Mouse (Mus musculus) adrenal gland (tissue): ENCODE measurements around the gene Gcnt2.
"Not testable (repeated sequence)": the region's sequence is repeated elsewhere in the genome, so short reads cannot be mapped to it uniquely, and the experiment has no call there.

Source experiments
- intact Hi-C: fragments of 180-260 bp; cut with DNase I; formaldehyde crosslinking; loops from one replicate; pipeline ENCODE4 v1.15.1; 2025
- microRNA-seq, 2 experiments: library from miRNA; unstranded; fragments of <30 nt; microRNA quantifications; one replicate each; pipeline ENCODE4; 2019

Gene Gcnt2

DNA sequence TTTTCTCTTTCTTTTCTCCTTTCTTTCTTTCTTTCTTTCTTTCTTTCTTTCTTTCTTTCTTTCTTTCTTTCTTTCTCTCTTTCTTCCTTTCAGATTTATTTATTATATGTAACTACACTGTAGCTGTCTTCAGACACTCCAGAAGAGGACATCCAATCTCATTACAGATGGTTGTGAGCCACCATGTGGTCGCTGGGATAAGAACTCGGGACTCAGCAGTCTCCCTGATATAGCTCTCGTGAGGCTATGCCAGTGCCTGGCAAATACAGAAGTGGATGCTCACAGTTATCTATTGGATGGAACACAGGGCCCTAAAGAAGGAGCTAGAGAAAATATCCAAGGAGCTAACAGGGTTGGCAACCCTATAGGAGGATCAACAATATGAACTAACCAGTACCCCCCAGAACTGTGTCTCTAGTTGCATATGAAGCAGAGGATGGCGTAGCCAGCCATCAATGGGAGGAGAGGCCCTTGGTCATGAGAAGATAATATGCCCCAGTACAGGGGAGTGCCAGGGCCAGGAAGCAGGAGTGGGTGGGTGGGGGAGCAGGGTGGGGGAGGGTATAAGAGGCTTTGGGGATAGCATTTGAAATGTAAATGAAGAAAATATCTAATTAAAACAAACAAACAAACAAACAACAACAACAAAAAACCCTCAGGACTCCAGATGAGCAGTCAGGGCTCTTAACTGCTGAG is 128.2 kb downstream of the Gcnt2 start:
- intact Hi-C loops: not testable (repeated sequence)

DNA sequence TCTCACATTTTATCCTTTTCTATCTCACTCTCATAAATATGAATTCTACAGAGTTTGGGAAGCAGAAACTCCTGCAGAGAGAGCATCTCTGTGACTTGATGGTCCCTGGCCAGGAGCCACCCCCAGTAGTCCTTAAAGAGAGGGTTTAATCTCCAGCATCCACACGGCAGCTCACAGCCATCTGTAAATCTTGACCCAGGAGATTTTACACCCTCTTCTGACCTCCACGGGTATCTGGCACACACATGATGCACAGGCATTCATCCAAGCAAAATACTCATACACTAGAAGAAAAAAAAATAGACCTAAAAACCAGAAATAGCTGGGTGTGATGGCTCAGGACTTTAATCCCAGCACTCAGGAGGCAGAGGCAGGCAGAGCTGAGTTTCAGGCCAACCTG is 128.9 kb downstream of the Gcnt2 start:
- intact Hi-C loops: no loop called here

DNA sequence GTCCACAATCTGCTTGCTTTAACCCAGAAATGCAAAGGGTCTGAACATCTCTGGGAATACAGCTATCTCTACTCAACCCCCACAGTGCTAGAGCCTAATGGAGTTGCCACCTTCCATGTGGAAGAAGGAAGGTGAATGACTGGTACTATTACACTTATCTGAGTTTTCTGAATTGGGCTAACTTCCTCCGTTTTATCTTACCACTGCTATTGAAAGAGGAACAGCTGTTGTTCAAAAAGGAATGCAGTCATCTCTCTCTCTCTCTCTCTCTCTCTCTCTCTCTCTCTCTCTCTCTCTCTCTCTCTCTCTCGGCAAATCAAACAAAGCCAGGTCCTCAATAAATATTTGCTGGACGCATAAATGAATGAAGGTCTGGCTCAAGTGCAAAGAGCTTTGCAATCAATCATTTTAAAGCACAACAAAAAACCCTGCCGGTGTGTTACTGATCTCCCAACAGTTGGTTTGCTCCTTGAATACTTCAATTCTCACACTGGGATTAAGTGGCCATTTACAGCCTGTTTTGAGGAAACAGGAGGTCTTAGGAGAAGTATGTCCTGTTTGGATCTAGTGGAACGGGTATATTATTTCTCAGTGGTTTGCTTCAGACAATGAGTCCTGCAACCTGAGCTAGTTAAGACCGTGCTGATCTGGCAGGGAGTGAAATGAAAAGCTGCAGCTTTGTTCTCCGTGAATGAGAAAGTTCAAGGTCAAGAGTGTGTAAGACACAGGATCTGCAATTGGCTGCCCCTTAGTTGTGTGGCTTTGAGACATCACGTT is 135.1 kb downstream of the Gcnt2 start:
- intact Hi-C loops: no loop called here

DNA sequence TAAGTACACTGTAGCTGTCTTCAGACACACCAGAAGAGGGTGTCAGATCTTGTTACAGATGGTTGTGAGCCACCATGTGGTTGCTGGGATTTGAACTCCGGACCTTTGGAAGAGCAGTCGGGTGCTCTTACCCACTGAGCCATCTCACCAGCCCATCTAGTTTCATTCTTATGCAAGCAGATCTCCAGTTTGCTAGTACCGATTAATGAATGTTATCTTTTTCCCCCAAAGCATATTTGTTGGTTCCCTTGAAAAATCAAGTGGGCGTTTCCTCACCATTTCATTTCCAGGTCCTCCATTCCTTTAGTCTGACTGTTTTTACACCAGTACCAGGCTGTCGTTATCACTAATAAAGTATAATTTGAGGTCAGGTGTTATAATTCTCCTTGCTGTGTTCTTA is 139.0 kb downstream of the Gcnt2 start:
- intact Hi-C loops: not testable (repeated sequence)

DNA sequence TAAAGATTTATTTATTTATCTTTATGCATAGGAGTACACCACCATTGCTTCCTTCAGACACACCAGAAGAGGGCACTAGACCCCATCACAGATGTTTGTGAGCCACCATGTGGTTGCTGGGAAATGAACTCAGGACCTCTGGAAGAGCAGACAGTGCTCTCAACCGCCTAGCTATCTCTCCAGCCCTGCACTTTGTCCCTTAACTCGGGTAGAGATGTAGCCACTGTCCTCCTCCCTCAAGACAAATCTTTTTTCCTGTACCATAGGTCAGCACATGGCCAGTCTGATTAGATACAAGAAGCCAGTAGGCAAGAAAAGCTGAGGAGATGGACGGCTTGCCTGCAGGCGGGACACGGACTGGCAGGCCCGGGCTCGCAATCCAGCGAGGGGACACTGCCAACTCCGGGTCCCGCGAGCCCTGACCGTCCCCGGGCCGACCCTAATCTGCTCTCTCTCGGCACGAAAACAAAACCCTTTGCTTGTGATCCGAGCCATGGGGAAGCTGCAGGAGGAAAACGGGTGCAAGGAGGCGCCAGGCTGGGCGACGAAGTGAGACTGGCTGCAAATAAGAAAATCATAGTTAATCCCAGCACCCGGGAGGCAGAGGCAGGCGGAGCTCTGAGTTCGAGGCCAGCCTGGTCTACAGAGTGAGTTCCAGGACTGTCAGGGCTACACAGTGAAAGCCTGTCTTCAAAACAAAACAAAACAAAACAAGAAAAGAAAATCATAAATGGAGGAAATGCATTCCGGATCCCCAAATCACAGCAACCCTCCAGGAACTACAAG is 140.8 kb downstream of the Gcnt2 start:
- intact Hi-C loops: no loop called here

DNA sequence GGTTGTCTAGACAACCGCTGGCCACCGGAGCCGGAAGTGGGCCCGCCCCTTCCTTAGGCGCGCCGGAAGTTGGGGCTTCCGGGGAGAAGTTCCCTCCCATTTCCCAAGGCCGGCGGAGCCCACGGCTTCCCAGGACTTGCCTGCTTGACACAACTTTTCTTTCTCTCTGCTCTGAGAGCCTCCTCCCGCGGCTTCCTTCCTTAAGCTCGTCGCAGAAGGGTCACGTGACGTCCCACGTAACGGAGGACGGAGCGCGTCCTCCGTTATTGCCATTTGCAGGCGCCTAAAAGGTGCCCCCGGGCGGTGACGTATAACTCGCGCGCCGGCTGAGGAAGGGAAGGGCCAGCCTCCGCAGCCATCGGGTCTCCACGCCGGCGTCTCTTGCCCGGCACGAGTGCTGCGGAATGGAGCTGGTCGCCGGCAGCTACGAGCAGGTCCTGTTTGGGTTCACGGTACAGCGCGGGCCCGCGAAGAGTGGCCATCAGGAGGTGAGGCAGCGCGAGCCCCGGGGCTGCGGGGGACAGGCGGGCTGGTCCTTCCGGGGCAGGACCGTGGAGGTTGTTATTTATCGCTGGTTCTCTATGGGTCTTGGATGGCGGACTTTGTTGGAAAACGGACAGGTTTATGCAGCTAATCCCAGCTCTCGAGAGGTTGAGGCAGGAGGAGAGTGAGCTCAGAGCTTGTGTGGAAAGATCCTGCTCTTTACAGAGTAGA is 141.5 kb downstream of the Gcnt2 start, which contains the start of gene Pak1ip1:
TSS of gene Pak1ip1 (plus strand) at position 98 of the 714 bp plus-strand sequence.
- intact Hi-C loops: no loop called here

DNA sequence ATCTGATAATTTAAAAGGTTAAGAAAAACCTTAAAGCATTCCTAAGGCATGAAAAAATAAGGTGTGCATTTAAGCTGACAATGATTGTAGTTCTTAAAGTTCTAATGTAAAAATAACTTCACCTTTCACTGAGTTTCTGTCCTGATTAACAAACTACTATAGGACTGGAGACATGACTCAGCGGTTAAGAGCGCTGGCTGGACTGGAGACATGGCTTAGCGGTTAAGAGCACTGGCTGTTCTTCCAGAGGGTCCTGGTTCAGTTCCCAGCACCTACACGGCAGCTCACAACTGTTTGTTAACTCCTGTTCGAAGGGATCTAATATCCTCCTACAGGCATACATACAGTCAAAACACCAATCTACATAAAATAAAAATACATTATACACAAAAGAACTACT is 142.4 kb downstream of the Gcnt2 start:
- intact Hi-C loops: no loop called here

DNA sequence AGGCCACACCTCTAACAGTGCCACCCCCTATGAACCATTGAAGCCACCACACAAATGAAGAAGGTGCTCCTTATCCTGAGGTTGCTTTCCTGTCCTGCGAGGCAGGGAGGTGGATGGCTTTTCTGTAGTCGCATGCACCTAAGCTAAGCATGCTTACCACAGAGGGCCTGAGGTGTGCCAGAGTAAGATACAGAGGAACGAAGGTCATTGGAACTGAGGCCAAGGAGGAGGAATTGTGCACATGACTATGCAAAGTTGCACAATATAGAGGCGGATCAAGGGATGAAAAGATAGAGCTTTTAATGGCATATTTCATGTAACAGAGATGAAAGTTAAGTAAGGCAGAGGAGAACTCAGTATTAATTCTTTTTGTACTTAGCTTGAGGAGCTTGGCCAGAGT is 146.7 kb downstream of the Gcnt2 start:
- intact Hi-C loops: no loop called here

DNA sequence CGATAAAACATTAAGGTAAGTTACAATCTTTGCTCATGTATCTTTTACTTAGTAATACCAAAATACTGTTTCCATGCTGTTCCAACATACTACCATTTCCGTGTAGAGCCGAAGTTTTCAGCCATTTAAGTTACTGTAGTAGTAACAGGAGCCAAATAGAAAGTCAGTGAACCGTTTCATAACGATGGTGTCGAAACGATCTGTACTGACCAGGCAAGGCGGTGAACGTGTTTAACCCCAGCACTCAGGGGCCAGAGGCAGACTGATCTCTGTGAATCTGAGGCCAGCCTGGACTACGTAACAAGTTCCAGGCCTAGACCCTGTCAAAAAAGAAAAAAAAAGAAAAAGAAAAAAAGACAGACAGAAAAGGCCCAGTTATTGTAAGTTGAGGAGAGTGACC is 148.7 kb downstream of the Gcnt2 start:
- intact Hi-C loops: no loop called here

DNA sequence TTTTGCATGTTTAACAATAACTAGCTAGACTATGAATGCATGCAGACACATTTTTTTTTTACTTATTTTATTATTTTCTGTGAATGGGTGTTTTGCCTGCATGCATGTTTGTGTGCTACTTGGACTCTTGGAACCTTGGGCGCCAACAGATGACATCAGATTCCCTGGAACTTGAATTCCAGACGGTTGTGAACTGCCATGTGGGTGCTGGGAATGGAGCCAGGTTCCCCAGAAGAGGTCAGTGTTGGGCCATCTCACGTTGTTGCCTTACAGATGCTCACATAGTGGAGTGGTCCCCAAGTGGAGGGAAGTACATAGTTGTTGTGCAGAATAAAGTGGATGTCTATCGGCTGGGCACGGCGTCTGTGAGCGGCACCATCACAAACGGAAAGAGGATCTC is 149.4 kb downstream of the Gcnt2 start:
- intact Hi-C loops: no loop called here

Small RNA genes within 50 kb of the gene (microRNA-seq; reads per million reads assigned to microRNA genes)
- gene Mir5124a: 0 reads per million in 2 experiments
